Mouse (Mus musculus): ENCODE measurements around the gene Ldhb. TPM values are rescaled to one million over a fixed set of nuclear protein-coding genes. Genes with fewer than 3 reads are reported as not detected.

Gene Ldhb
- total and polyA plus RNA-seq, 3 experiments = not detected

DNA sequence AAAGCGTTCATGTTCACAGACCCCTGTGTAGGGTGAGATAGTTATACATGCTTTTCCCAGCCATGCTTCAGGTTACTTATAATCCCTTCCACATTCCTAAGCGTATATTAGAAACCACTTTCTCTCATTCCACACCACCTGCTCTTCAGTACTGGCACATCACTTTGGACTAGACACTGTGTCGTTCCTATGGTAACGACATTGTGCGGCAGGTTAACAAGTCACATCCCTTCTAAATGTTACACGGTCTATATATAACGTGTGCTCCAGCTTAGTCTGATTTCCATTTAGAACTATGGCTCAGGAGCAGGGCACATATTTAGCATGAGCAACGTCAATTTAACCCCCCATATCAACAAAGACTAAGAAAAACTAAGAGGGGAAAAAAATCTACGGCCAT is 20.1 kb downstream of the Ldhb start:
- TF ChIP-seq GATA2 (IDR thresholded peaks at IDR 0.05; ENCODE audit: borderline replicate concordance, low read depth, low read length) (no peak), TAL1 (conservative IDR thresholded peaks at IDR 0.05; ENCODE audit: low read depth, low read length) (no peak), POLR2AphosphoS5 (IDR thresholded peaks at IDR 0.05; ENCODE audit: insufficient replicate concordance, low read depth, low read length) (no peak), GATA1 (IDR thresholded peaks at IDR 0.05; ENCODE audit: borderline replicate concordance, low read length) (no peak), CTCF (IDR thresholded peaks at IDR 0.05; ENCODE audit: low read depth, low read length) (no peak)
- no peak for ATAC-seq (ENCODE audit: extremely low read depth, insufficient number of reproducible peaks, low FRiP score, poor library complexity, severe bottlenecking)
- DNase-seq (ENCODE audit: low spot score) = no peak
- Histone ChIP-seq H3K27me3 (ENCODE audit: insufficient read depth, low read length) (no peaks in the 10 kb centered on the region), H3K36me3 (replicated peaks) (no peaks in the 10 kb centered on the region), H3K4me1 (ENCODE audit: insufficient read depth, low read depth, low read length) (no peaks in the 10 kb centered on the region), H3K4me3 (ENCODE audit: low read depth, low read length) (no peak overlapping the region), H3K9me3 (replicated peaks) (no peaks in the 10 kb centered on the region)

GRCm38 (mm10) chr6:142485478-142486123 is 22.2 kb downstream of the Ldhb start:
- Histone ChIP-seq H3K36me3 (replicated peaks) (no peaks in the 10 kb centered on the region), H3K4me1 (ENCODE audit: insufficient read depth, low read depth, low read length) (no peaks in the 10 kb centered on the region), H3K4me3 (ENCODE audit: low read depth, low read length) (no peak overlapping the region), H3K9me3 (replicated peaks) (no peaks in the 10 kb centered on the region), H3K27me3 (ENCODE audit: insufficient read depth, low read length) (no peaks in the 10 kb centered on the region)
- DNase-seq (ENCODE audit: low spot score) (no peak), ATAC-seq (ENCODE audit: extremely low read depth, insufficient number of reproducible peaks, low FRiP score, poor library complexity, severe bottlenecking) (no peak)
- TF ChIP-seq POLR2AphosphoS5 (IDR thresholded peaks at IDR 0.05; ENCODE audit: insufficient replicate concordance, low read depth, low read length) (no peak), GATA2 (IDR thresholded peaks at IDR 0.05; ENCODE audit: borderline replicate concordance, low read depth, low read length) (no peak), CTCF (IDR thresholded peaks at IDR 0.05; ENCODE audit: low read depth, low read length) (no peak), GATA1 (IDR thresholded peaks at IDR 0.05; ENCODE audit: borderline replicate concordance, low read length) (no peak), TAL1 (conservative IDR thresholded peaks at IDR 0.05; ENCODE audit: low read depth, low read length) (no peak)

- Histone ChIP-seq H3K4me3 (ENCODE audit: low read depth, low read length) (no peak overlapping the region), H3K4me1 (ENCODE audit: insufficient read depth, low read depth, low read length) (no peaks in the 10 kb centered on the region), H3K27me3 (ENCODE audit: insufficient read depth, low read length) (peaks cover 4% of the 10 kb centered on the region; the same call in 1 of the 2 replicates), H3K9me3 (replicated peaks) (no peaks in the 10 kb centered on the region), H3K36me3 (replicated peaks) (no peaks in the 10 kb centered on the region)
- DNase-seq (ENCODE audit: low spot score) = no peak
- no peak for ATAC-seq (ENCODE audit: extremely low read depth, insufficient number of reproducible peaks, low FRiP score, poor library complexity, severe bottlenecking)
- TF ChIP-seq TAL1 (conservative IDR thresholded peaks at IDR 0.05; ENCODE audit: low read depth, low read length) (no peak), CTCF (IDR thresholded peaks at IDR 0.05; ENCODE audit: low read depth, low read length) (no peak), GATA1 (IDR thresholded peaks at IDR 0.05; ENCODE audit: borderline replicate concordance, low read length) (no peak), POLR2AphosphoS5 (IDR thresholded peaks at IDR 0.05; ENCODE audit: insufficient replicate concordance, low read depth, low read length) (no peak), GATA2 (IDR thresholded peaks at IDR 0.05; ENCODE audit: borderline replicate concordance, low read depth, low read length) (no peak)
These were observed 30.5 kb downstream of the Ldhb start for GRCm38 (mm10) chr6:142477239-142477638.

- Histone ChIP-seq H3K36me3 (replicated peaks) (no peaks in the 10 kb centered on the region), H3K9me3 (replicated peaks) (no peaks in the 10 kb centered on the region), H3K4me1 (ENCODE audit: insufficient read depth, low read depth, low read length) (no peaks in the 10 kb centered on the region), H3K27me3 (ENCODE audit: insufficient read depth, low read length) (peaks cover 9% of the 10 kb centered on the region; the same call in 1 of the 2 replicates), H3K4me3 (ENCODE audit: low read depth, low read length) (no peak within 1 kb of the TSS)
- no peak for DNase-seq (ENCODE audit: low spot score)
- TF ChIP-seq GATA2 (IDR thresholded peaks at IDR 0.05; ENCODE audit: borderline replicate concordance, low read depth, low read length) (no peak), GATA1 (IDR thresholded peaks at IDR 0.05; ENCODE audit: borderline replicate concordance, low read length) (no peak), POLR2AphosphoS5 (IDR thresholded peaks at IDR 0.05; ENCODE audit: insufficient replicate concordance, low read depth, low read length) (no peak), CTCF (IDR thresholded peaks at IDR 0.05; ENCODE audit: low read depth, low read length) (no peak), TAL1 (conservative IDR thresholded peaks at IDR 0.05; ENCODE audit: low read depth, low read length) (no peak)
- ATAC-seq (ENCODE audit: extremely low read depth, insufficient number of reproducible peaks, low FRiP score, poor library complexity, severe bottlenecking) = no peak
These were observed 35.0 kb downstream of the Ldhb start, which contains the start of gene Gys2 for GRCm38 (mm10) chr6:142472801-142473203. Gene Gys2, minus strand, starts transcription at chr6:142473109.

DNA sequence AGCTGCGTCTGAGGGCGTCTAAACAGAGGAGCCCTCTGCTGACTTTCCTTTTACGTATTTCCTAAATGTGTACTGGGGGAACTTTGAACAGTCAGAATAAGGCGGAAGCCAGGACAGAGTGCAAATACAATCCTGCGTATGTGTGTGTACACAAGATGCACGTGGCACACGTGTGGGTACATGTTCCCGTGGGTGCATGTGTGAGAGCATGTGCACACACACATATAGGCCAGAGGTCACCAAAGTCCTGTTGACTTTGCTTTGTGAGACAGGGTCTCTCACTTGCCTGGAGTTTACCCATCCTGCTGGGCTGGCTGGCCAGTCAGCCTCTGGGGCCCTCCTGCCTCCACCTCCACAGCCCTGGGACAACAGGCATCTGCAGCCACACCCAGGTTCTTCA is 36.6 kb downstream of the Ldhb start:
- no peaks in the 10 kb centered on the region for H3K4me1 ChIP-seq (ENCODE audit: insufficient read depth, low read depth, low read length)
- H3K4me3 ChIP-seq (ENCODE audit: low read depth, low read length) = no peak overlapping the region
- no peaks in the 10 kb centered on the region for H3K9me3 ChIP-seq (replicated peaks)
- ATAC-seq (ENCODE audit: extremely low read depth, insufficient number of reproducible peaks, low FRiP score, poor library complexity, severe bottlenecking) (no peak), DNase-seq (ENCODE audit: low spot score) (no peak)
- no peaks in the 10 kb centered on the region for H3K36me3 ChIP-seq (replicated peaks)
- no peak for TF ChIP-seq POLR2AphosphoS5 (IDR thresholded peaks at IDR 0.05; ENCODE audit: insufficient replicate concordance, low read depth, low read length)
- TF ChIP-seq CTCF (IDR thresholded peaks at IDR 0.05; ENCODE audit: low read depth, low read length) = no peak
- TF ChIP-seq TAL1 (conservative IDR thresholded peaks at IDR 0.05; ENCODE audit: low read depth, low read length) = no peak
- TF ChIP-seq GATA2 (IDR thresholded peaks at IDR 0.05; ENCODE audit: borderline replicate concordance, low read depth, low read length) = no peak
- TF ChIP-seq GATA1 (IDR thresholded peaks at IDR 0.05; ENCODE audit: borderline replicate concordance, low read length) = no peak
- H3K27me3 ChIP-seq (ENCODE audit: insufficient read depth, low read length) = peaks cover 9% of the 10 kb centered on the region; the same call in 1 of the 2 replicates

DNA sequence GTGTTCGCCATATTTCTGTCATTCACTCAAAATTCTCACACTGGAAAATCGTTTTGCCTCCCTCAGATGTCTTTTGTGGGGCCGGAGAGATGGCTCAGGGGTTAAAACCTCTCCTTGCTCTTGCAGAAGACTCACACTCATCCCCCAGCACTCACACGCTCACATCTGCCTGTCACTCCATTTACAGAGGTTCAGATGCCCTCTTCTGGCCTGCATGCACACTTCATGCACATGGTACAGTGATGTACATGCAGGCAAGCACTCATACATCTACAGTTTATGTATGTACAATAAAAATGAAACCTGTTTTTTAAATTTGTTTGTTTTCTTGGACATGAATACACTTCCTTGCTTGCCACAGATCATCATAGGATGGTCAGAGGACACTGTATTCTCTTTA is 38.2 kb downstream of the Ldhb start:
- no peaks in the 10 kb centered on the region for H3K9me3 ChIP-seq (replicated peaks)
- DNase-seq (ENCODE audit: low spot score) (no peak), ATAC-seq (ENCODE audit: extremely low read depth, insufficient number of reproducible peaks, low FRiP score, poor library complexity, severe bottlenecking) (peak; percentile 80)
- no peaks in the 10 kb centered on the region for H3K36me3 ChIP-seq (replicated peaks)
- 0 out of 2 replicates have a peak, but pooled peaks have one; percentile 3 for TF ChIP-seq CTCF (IDR thresholded peaks at IDR 0.05; ENCODE audit: low read depth, low read length)
- no peak for TF ChIP-seq POLR2AphosphoS5 (IDR thresholded peaks at IDR 0.05; ENCODE audit: insufficient replicate concordance, low read depth, low read length)
- no peak overlapping the region for H3K4me3 ChIP-seq (ENCODE audit: low read depth, low read length)
- H3K4me1 ChIP-seq (ENCODE audit: insufficient read depth, low read depth, low read length) = no peaks in the 10 kb centered on the region
- peaks cover 9% of the 10 kb centered on the region; the same call in 1 of the 2 replicates for H3K27me3 ChIP-seq (ENCODE audit: insufficient read depth, low read length)
